Mouse (Mus musculus) heart, postnatal 4 days (tissue): ENCODE data around the gene Mkrn1. TPM values are rescaled to one million over a fixed set of nuclear protein-coding genes. Genes with fewer than 3 reads are reported as not detected.
"Not testable (repeated sequence)": the region's sequence is repeated elsewhere in the genome, so short reads cannot be mapped to it uniquely, and the experiment has no call there.

Source experiments
- DNase-seq: peaks from one replicate; pipeline ENCODE4 v3.0.0; 2021
- total RNA-seq, 2 experiments: library from RNA; stranded (reverse); gene quantifications; 2 replicates each; pipeline ENCODE4 v1.2.3; 2021

Mkrn1 gene
- total RNA-seq, 2 experiments from 2014 or later: 47.3 to 84.9 TPM

DNA sequence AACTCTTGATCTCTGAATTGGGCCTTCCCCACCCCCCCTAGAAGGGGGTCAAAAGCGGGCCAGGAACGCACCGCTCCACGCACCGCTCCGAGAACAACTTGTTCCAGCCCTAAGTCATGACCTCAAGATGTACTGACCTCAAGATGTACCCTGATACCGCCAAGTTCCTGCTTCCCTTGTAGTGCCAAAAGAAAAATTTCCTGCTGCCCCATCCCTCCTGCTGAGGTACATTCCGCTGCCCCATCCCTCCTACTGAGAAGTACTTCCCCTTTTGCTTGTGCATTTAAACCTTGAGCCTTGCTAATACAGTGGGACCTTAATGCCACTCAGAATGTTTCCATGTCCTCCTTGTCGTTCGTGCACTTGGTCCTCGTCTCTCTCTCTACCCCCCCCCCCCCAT, 10.5 kb upstream of the Mkrn1 start:
- DNase-seq: no peak

DNA sequence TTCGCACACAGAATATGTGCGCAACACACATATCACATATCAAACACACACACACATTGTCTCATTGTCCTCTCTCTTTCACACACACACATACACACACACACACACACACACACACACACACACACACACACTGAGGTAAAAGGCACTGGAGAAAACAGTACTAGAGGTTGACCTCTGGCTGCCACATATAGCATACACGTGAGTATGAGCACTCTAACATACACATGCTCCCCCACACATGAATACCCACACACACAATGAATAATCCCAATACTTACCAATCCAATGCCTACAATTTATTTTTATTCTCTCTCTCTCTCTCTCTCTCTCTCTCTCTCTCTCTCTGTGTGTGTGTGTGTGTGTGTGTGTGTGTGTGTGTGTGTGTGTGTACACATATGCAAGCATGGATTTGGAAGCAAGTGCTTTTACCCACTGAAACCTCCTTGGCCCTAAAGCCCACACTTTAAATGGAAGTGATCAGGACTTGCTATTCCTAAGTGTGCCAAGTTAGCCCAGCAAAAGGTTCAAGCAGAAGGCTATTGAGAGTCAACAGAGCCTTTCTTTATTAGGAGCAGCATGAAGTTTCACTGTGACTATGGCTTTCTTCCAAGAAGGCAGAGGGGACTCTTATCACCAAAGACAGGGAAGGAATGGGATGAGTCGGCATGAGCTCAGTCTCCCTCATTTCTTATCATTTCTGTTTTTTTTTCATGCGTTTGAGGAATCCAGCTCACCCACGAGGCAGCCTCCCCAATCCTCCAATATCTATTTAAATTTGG, 8.9 kb upstream of the Mkrn1 start:
- no peak for DNase-seq

DNA sequence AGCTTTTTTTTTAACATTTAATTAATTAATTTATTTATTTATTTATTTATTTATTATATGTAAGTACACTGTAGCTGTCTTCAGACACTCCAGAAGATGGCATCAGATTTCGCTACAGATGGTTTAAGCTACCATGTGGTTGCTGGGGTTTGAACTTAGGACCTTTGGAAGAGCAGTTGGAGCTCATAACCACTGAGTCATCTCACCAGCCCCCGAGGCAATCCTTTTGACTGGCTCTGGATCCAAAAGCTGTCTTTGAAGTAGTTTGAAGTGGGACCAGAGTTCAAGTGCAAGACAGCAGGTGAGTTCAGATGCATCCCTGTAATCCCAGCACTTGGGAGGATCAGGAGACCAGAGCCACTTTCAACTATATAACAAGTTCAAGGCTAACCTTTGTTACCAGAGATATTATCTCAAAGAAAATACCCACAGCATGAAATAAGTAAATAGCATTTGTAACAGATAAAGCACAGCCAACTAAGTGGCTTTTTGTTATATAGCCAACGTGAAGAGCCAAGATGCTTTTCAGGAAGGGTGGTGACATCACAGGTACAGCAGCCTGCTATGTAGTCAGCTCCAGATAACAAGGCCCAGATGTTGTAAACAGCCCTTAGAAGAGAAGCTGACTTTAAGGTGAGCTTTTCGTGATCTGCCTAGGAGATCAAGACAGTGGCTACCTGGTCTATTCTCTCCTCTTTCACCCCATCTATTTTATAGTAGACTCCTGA, 7.2 kb upstream of the Mkrn1 start:
- DNase-seq: no peak

DNA sequence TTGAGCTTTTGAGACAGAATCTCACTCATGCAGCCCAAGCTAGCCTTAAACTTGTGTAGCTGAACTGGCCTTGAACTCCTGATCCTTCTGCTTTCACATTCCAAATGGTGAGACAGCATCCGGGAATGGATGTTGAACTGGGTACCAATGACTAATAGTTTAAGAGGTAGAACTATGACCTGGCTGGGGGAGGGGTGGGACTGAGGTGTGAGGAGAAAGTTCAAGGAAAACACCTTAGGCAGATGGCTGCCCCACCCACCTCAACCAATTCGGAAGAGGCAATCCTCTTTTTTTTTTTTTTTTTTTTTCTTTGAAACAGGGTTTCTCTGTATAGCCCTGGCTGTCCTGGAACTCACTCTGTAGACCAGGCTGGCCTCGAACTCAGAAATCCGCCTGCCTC, 6.5 kb upstream of the Mkrn1 start:
- no peak for DNase-seq

DNA sequence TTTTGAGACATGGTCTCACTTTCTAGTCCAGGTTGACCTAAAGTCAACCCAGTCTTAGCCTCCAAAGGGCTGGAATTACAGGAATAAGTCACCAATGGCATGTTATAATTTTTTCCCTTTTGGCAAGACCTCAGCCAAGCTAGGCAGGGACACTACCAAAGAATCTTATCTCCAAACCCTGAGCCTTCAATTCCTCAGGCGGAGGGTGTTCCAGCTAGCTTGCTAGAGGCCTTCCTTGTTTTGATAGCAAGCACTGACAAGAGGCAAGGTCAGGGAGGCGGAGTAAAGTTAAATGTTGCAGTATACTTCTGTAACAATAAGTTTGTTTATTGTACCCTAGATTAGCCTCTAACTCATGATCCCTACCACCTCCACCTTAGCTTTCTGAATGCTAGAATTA, 4.9 kb upstream of the Mkrn1 start:
- no peak for DNase-seq

DNA sequence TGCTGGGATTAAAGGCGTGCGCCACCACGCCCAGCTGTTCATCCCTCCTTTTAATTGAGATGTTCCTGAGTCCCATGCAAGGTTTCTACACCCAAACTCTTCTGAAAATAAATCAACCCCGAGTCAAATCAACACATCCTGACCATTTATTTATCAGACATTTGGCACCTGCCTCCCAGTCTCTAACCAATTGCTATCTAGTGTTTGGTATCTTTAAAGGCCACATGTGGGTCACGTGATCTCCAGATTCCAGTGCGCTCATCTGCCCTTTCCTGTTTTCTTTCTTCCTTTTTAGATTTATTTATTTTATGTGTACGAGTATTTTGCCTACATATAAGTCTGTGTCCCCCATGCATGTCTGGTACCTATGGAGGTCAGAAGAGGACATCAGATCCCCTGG, 3.4 kb upstream of the Mkrn1 start:
- DNase-seq: no peak

DNA sequence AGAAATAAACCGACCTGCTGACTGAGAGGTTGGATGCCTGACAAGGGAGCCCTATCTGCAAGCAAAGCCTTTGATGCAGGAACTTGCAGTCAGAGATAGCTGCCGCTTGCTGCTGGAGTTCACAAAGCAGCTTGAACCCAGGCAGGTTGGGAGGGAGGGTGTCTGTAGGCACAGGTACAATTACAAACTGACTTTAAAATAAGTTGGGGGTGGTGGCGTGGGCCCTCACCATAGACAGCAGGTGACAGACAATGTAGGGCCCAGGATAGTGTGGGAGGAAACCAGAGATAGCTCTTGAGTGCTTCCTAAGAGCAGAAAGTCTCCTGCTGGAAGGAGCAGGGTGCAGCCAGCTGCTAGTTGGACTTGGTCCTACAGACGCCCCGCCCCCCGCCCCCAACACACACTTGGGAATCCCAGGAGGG, 2.9 kb upstream of the Mkrn1 start:
- no peak for DNase-seq

DNA sequence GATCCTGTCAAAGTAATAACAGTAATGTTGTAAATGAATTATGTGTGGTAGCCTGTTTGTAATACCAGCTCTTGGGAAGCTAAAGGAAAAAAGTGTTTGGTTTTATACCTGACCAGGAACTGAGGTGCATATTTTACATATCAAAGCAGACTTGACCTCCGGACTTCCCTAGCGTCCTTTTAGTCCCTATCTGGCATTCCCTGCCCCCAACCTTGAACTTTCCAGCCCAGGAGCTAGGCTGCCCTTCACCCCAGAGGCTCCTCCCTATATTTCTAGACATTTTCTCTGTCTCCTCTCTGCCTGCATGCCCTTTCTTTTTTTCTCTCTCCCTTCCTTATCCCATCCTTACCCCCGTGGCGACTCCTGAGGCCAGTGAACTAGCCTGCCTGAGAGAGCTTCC, 605 bp upstream of the Mkrn1 start:
- DNase-seq: no peak

DNA sequence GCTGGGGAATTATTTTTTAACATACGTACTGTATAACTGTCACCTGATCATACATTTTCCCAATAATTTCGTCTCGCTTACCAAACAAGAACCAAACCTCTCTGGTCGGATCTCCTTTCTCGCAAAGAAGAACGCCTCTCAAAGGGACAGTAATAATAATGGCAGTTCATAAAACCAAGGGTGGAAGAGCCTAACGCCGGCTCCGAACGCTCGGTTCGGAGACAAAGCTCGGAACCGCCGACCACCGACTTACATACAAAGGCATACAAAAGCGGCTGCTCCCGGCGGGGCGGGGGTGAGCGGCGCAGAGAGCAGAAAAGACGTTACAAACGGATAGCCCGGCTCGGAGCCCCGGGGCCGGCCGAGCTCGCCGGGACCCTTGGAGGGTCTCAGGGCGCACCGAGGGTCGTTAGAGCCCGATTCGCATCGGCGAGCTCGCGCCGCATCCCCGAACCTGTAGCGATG, 844 bp downstream of the Mkrn1 start:
- no peak for DNase-seq

DNA sequence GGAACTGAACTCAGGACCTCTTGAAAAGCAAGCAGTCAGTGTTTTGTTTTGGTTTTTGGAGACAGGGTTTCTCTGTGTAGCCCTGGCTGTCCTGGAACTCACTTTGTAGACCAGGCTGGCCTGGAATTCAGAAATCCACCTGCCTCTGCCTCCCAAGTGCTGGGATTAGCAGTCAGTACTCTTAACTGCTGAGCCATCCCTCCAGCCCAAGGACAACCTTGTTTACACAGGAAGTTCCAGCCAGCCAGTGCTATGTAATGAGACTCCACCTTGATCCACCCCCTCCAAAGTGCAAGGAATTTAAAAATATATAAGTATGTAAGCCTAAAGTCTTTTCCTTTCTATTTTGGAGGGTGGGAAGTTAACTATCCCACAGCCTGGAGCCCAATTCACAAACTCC, 3.6 kb downstream of the Mkrn1 start:
- not testable (repeated sequence) for DNase-seq

DNA sequence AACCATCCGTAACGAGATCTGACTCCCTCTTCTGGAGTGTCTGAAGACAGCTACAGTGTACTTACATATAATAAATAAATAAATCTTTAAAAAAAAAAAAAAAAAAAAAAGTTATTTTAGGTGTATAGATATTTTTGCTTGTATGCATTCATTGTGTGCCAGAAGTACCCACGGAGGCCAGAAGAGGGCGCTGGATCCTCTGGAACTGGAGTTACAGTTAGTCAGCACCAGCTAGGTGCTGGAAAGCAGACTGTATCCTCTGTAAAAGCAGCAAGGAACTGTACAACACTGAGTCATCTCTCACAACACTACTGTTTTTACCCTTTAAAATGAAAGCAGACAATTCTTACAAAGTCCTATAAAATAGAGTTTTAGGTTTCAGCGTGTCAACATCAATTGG, 4.5 kb downstream of the Mkrn1 start:
- peak; percentile 76 for DNase-seq

DNA sequence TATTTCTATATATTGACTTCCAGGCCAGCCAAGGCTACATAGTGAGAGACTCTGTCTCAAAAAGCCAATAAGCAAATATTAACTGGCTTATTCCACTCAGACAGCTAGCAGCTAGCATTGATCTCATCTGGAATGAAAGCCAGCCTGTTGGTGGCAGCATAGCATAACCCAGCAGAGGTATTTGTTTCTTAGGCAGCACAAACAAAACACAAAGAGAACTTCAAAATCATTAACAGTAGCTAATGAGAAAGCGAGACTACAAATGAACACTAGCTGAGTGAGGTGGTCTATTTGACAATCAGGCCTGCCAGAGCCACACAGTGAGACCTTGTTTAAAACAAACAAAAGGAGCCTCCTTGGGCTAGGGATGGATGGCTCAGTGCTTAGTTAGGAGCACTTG, 6.2 kb downstream of the Mkrn1 start:
- DNase-seq: no peak

DNA sequence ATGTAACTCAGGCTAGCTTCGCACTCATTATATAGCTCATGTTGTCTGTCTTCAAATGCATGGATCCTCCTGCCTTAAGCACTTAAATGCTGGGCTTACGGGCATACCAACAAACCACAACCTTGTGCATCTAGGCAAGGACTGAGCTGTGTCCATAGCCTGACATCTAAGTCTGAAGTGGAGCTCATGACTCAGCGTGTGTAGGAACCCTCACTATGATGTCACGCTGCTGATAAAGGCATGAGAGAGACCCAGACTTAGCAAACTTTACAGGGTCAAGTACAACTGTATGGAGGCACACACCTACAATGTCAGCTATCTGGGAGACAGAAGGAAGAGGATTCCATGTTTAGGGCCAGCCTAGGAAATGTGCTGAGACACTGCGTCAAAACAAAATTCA, 13.8 kb downstream of the Mkrn1 start:
- DNase-seq: no peak

DNA sequence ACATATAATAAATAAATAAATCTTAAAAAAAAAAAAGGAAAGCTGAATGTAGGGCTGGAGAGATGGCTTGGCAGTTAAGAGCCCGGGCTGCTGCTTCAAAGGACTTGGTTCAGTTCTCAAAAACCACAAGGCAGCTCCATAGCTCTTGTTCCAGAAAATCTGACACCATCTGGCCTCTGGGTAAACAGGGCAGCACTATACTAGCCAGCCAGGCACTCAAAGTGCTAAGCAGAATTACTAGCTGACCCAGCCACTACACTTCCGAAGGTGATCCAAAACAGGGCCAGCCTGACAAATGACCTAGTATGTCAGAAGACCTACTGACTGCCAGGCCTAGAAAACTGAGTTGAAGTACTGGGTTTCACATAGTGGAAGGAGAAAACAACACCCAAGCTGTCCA, 17.1 kb downstream of the Mkrn1 start:
- no peak for DNase-seq

DNA sequence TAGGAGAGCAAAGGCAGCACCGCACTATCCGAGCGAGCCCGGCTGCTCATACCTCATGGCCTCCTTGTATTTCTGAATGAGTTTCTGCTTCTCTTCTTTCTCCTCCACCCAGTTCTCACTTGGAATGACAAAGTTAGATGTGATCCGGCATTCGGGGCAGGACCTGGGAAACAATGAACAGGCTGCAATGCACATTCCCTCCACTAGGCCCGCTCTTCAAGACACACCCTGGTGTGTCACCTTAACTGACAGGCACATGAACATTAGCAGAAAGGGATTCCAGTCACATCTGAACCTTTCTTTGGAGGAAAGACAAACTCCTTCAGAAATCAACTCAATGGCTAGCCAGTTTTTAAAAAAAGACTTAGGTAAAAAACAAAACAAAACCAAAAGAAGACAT, 19.9 kb downstream of the Mkrn1 start:
- peak; percentile 51 for DNase-seq

DNA sequence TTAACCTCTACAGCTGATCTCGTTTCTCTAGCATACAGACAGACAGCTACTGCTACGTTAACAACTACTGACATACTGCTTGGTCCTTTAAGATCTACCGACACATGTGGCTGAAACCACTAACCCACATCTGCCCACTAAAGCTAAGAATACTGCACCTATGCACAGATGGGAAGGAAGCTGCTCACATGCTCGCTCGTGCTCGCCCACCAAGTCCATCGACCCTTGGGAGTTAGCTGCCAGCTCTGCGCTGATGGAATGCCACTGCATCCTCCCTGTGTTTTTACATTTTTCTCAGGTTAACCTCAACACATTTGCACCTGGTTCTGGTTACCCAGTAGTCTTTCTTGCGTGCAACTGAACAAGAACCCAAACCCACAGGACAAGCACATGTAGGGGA, 21.9 kb downstream of the Mkrn1 start:
- DNase-seq: no peak

DNA sequence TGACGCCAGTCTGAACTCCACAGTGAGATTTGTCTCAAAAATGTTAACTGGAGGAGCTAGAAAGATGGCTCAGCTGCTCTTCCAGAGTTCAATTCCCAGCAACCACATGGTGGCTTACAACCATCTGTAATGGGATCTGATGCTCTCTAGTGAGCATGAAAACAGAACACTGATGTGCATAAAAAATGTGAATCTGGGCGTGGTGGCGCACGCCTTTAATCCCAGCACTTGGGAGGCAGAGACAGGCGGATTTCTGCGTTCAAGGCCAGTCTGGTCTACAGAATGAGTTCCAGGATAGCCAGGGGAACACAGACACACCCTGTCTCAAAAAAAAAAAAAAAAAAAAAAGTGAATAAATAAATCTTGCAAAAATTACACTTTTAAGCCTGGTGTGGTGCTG, 23.2 kb downstream of the Mkrn1 start:
- no peak for DNase-seq

DNA sequence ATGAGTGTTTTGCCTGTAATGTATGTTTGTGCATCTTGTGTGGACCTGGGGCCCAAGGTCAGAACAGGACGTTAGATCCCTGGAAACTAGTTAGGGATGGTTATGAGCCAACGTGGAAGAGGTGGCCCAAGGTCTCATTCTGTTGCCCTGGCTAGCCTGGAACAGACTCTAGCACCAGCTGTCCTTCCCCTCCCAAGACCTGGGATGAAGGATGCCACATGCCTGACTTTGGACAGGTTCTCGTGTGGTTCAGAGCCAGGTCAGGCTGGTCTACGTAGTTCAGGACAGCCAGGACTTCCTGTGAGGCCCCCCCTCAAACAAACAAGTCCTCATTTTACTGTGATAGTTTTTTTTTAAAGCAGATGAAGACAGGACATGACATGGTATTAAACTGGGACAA, 24.3 kb downstream of the Mkrn1 start:
- no peak for DNase-seq

DNA sequence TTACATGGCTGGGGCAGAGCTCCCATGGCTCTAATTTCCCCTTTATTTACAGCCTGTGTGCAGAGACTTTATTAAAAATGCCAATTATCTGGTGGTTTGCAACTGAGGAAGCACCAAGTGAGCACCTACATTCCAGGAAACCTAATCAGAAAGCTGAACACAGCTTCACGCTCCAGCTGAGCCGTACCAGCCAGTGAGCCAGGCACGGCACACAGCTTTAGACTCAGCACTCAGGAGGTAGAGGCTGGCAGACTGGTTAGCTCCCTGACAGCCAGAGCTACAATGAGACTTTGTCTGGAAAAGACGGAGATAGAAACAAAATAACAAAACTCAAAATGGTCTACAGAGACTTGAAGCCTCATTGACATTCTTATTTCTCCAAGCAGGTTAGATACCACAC, 24.8 kb downstream of the Mkrn1 start:
- DNase-seq: no peak

DNA sequence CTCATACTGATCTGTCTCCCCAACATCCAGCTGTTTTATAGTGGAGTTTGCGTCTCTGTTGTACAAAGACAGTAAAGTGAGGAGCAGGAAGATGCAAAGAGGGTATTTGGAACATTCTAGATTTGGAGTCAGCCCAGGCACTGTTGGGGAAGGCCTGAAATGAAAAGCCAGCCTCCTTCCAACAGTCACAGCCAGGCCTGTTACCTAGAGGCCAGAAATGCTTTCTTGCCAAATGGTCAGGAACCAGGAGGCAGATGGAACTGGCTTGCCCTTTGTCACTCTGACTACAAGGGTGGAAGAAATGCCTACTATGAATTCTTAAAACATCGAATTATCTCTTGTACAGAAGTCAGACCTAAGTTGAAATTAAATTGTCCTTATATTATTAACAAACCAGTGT, 30.3 kb downstream of the Mkrn1 start:
- DNase-seq: no peak

DNA sequence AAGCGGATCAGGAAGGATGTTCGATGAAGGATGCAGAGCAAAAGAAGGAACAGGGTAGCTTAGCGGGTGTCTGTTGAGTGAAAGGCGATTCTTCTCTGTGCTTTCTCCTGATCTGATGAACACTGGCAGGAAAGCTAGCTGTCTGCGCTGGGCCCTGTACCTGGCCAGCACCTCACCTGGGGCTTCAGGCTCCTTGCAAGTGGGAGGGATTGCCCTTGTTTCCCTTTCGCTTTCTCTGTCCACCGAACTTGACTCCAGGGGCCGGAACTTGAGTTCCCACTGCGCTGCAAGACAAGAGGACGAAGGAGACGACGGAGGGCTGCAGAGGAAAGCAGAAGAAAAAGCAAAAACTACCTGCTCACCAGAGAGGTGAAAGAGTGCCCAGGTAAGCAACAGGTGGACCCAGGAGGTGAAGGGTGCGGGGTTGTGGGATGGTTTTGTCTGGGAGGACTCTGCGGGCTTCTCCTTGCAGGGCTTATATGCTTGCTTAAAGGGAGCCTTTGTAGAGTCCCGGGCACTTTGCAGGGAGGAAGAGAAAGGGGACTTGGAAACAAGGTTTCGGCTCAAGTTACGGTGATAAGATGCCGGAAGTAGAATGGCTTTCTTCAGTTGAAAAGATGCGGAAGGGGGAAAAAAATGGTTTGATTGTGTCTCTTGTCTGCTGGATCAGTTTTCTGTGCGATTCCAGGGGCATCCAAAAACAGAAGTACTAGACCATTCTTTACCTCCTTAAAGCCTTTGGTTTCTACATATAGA, 39.0 kb downstream of the Mkrn1 start, which contains the start of gene Rab19:
TSS of gene Rab19 (plus strand) at position 51 of the 756 bp plus-strand sequence.
- DNase-seq: no peak

DNA sequence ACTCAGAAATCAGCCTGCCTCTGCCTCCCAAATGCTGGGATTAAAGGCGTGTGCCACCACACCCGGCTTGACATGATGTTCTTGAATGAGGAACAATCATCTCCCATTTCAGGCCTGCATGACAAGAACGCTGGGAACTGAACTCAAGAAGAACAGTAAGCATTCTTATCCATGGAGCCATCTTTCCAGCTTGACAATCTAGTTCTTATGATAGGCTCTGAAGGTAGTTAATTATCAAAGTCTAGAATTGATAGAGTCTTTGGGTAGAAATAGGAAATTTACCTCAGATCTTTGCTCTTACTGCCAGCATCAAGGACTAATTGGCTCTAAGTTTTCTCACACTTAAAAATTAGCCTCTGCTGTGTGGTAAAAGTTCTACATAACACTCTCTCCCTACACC, 40.0 kb downstream of the Mkrn1 start:
- no peak for DNase-seq

DNA sequence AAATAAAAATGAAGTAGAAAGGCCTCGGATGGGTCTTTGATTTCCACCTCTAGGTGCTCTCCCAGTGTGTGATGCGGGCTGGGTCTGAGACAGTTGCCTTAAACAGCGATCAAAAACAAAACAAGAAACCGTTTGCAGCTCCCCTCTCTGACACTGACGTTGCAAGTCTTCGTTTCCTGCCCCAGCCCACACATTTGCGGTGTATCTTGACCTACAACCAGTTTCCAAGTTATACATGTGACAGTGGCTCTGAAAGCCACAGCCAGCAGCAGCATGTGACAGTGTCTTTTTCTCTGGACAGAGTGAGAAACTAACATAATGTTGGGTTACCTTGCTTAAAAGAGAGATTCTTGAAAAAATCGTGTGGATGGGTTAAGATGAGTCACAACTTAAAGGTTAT, 40.5 kb downstream of the Mkrn1 start:
- DNase-seq: no peak
